Mouse (Mus musculus): ENCODE results near the gene Slf2.

DNA sequence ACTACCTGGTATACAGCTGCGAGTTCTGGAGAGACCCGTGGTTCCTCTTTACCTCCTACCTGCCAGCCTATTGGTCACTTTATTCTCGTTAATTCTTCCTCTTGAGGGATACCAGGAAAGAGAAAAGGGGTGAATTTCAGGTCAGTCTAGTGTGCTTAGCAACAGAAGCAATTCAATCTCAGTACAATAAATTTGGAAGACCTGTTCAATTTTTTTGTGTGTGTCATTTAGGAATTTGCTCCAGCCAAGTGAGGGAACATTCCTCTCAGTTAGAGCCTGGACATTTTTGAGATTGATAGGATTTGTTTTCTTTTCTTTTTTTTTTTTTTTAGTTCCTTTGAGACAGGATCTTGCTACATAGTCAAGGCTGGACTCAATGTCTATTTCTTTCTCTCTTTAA lies 1.7 kb upstream of the Slf2 start:
- TF ChIP-seq GATA1 (IDR thresholded peaks at IDR 0.05; ENCODE audit: borderline replicate concordance, low read length) (no peak), FLI1 (IDR thresholded peaks at IDR 0.05; ENCODE audit: low read length) (no peak)

Data from megakaryocyte, embryonic 14.5 days (primary cell).